Mouse (Mus musculus) megakaryocyte, embryonic 14.5 days (primary cell): ENCODE results near the gene Clcn5.

Source experiments
- FLI1 ChIP-seq: IDR thresholded peaks from 2 replicates; pipeline ENCODE4 v1.6.1; 2012; ENCODE audit warnings: low read length, inconsistent platforms, mixed read lengths
- GATA1 ChIP-seq: IDR thresholded peaks from 3 replicates; pipeline ENCODE4 v1.6.1; 2012; ENCODE audit warnings: mixed read lengths, low read length, inconsistent platforms, borderline replicate concordance

GRCm38 (mm10) chrX:7282636-7283035 lies 36.5 kb downstream of the Clcn5 start:
- TF ChIP-seq GATA1 (no peak), FLI1 (no peak)
